In genomic region chr10:84379366-84379765, GRCm38 (mm10) we compare ENCODE assay signal across 17 mouse cellular contexts.
DNase-seq lines count a peak whose midpoint lies in the region; TF ChIP-seq lines count a peak whose summit lies in the region.
"Had no signal": no experiment of that assay in that cellular context is flagged by ENCODE, and none has a peak within 500 bp of the region (broad histone marks: within the 10 kb centered on the region; RNA-seq: fewer than 3 reads in every experiment).

No protein-coding gene starts in this region.

- H3K27me3 ChIP-seq in cerebellum, adult 2 months (ENCODE audit: control insufficient read depth, insufficient read depth, low read length) = no peaks in the 10 kb centered on the region
- H3K27me3 ChIP-seq: embryonic facial prominence, embryonic 13.5 days; forebrain, embryonic 12.5 days; heart, embryonic 12.5 days; hindbrain, embryonic 12.5 days had no signal

- DNase-seq in cerebellum, adult 2 months = peak; percentile 69 to 76
- no peak for DNase-seq in cerebellum, adult 11 months
- peak; percentile 69 to 74 for DNase-seq in cerebellum, postnatal 14 days
- DNase-seq in cerebellum, adult 8-10 months = no peak
- DNase-seq in kidney, adult 9 months = peak; percentile 31
- DNase-seq in kidney, postnatal 10 days = no peak
- DNase-seq in adipocyte (ENCODE audit: low spot score) = peak; percentile 58
- DNase-seq in MN1 (ENCODE audit: low spot score) = no peak
- DNase-seq: adrenal gland, postnatal 25 days; B cell, adult 2 months; gastrocnemius, postnatal 10 days; heart, adult 2 months; heart, postnatal 4 days had no signal

- peaks cover 37% of the 10 kb centered on the region for H3K4me1 ChIP-seq in cerebellum, adult 2 months (ENCODE audit: control insufficient read depth, insufficient read depth, low read length)

- no peak for TF ChIP-seq CTCF in cerebellum, adult 2 months (IDR thresholded peaks at IDR 0.05; ENCODE audit: borderline replicate concordance, insufficient read depth, low read depth, low read length)

- no peak for TF ChIP-seq POLR2A in cerebellum, adult 2 months (IDR thresholded peaks at IDR 0.05; ENCODE audit: borderline replicate concordance, insufficient read depth, low read length)

- H3K27ac ChIP-seq in cerebellum, adult 2 months (ENCODE audit: insufficient read depth, low read length) = no peak overlapping the region
- H3K27ac ChIP-seq: embryonic facial prominence, embryonic 13.5 days; forebrain, embryonic 12.5 days; heart, adult 2 months; hindbrain, embryonic 12.5 days had no signal

- H3K4me3 ChIP-seq in cerebellum, adult 2 months (replicated peaks; ENCODE audit: insufficient read depth, low read depth, low read length) = no peak overlapping the region
- H3K4me3 ChIP-seq: embryonic facial prominence, embryonic 13.5 days; forebrain, embryonic 12.5 days; heart, adult 2 months; heart, embryonic 12.5 days; hindbrain, embryonic 12.5 days had no signal

- 58% methylated on average over 1 of the region's 1 CpGs for WGBS in cerebellum, adult 2 months

Comparison
In these comparisons a context has a peak if more than half of its experiments do, and no peak if none do; other contexts are left out.
1. DNase-seq: peak in cerebellum, adult 2 months (2 of 2), cerebellum, postnatal 14 days (2 of 2), kidney, adult 9 months (single experiment) and adipocyte (single experiment); none in cerebellum, adult 11 months (single experiment), cerebellum, adult 8-10 months (single experiment), kidney, postnatal 10 days (single experiment) and MN1 (single experiment).